Mouse (Mus musculus): ENCODE data around the gene Rrp1.

The Rrp1 gene

GRCm38 (mm10) chr10:78412319-78413151 lies at the start of gene Rrp1:
TSS of gene Rrp1 (minus strand) at chr10:78413043.
- DNase-seq: peak; percentile 98

GRCm38 (mm10) chr10:78461767-78462166 lies 48.9 kb upstream of the Rrp1 start:
- peak; percentile 58 for DNase-seq

GRCm38 (mm10) chr10:78460463-78460862 lies 47.6 kb upstream of the Rrp1 start:
- DNase-seq: no peak

DNA sequence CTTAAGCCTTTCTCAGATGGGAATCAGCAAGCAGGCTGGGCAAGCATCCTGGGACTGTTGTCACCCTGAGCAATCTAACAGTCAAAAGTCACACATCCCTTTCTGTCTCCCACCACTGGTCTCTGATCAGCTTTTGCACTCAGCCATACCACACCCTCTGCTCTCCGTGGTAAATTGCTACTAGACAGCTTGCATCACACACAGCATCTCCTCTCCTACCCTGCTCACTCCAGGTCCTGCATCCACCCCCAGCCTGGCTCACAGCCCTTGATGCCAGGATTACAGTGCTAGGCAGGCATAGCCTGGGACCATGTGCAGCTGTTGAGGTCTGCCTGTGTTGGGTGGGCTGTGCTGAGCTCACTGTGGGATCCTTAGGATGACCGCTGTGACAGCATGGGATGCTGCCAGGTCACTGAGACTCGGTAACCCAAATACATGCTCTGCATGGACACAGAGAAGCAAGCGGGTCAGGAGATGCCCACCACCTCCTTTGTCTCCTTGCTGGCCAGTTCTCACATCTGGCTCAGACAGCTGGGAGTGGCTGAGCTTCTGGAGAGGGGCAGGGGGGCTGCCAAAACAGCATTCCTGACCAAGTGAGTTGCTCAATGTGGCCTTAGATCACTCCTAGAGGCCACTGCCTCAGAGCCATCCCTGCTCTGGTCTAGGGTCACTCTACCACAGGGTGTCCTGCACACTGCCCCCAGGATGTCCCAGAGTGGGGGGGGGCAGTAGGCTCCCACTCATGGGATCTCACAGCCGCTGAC lies 45.7 kb upstream of the Rrp1 start:
- DNase-seq: no peak

DNA sequence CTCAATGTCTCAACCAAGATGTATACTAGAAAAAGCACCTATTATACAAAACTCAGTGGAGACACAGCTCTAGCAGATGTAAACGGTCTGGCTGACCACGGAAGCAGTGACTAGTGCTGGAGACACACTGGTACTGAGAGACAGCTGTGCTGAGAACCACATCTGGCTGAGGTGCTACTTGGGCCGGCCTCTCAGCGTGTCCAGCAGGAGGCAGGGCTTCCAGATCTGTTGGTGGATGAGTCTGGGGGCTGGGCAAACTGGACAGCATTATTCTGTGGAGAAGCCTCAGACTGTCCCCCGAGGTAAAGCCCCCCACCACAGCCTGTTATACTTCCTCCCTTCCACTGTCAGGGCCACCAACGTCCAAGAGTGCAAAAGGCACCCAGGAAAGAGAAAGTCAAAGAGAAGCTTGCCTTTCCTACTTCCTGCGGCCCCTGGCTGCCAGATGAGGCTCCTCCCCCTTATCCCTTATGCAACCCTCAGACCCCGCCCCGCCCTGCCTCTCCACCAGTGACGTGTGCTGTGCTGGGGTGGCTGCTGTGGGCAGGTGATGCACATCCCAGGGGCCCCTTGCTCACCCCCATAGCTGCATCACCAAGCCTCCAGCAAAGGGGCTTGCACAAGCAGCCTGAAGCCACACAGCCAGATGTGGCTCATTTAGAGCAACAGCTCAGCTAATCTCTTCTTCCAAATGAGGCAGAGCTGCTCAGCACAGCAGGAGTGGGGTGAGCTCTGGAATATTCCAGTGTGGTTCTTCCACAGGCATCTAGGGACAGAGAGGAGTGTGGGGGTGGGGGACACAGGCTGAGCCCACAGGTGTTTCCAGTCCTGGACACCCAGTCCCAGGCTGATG lies 44.9 kb upstream of the Rrp1 start:
- DNase-seq: no peak

GRCm38 (mm10) chr10:78456696-78457095 lies 43.9 kb upstream of the Rrp1 start:
- no peak for DNase-seq

- no peak for DNase-seq
Measured at GRCm38 (mm10) chr10:78452641-78453040, 39.8 kb upstream of the Rrp1 start.

GRCm38 (mm10) chr10:78450761-78451160 lies 37.9 kb upstream of the Rrp1 start:
- DNase-seq: no peak

- no peak for DNase-seq
Measured at GRCm38 (mm10) chr10:78447396-78447795, 34.6 kb upstream of the Rrp1 start.

DNA sequence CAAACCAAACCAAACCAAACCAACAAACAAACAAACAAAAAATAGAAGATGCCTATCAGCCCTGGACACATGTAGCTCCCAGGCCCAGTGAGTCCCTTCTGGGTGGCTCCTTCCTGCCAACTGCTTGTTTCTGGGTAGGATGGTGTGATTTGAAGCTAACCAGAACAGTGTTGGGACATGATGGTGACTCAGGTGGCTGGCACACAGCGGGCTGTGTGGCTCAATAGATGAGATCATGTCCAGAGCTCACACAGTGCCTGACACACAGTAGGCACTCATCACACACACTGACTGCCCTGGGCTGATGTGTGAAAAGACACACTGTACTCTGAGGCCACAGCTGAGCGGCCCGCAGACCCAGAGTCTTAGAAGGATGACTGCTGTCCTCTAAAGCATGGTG lies 33.4 kb upstream of the Rrp1 start:
- no peak for DNase-seq

DNA sequence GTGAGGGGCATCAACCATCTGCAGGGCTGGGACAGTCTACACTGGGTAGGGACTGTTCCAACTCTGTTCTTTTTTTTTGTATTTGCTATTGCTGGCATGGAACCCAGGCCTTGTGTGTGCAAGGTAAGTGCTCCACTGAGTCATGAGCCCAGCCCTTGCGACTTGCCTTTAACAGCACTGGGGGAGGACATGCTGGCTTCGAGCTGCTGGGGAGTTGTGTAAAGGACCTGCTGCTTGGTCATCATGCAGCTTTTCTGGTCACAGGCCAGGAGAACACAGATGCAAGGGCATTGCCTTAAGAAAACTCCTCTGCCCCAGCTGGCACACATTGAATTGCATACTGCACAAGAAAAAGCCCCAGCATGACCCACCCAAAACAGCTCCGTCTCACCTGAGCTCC lies 29.4 kb upstream of the Rrp1 start:
- DNase-seq: no peak

DNA sequence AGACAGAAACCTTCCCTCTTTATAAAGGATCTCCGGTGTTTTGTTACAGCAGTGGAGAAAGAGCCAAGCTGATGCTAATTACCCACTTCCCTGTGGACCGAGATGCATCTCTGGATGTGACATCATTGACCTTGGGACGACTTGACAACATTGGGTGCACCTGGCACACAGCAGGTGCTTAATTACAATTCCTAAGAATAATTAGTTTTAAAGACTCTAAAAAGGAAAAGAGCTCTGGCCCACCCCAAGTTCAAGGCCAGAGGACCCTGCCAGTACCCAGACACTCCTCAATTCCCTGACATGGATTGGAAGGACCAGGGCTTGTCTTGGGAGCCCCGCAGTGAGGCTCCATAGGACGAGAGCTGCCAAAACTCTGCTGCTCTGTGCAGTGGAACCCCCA lies 28.8 kb upstream of the Rrp1 start:
- DNase-seq: no peak

GRCm38 (mm10) chr10:78440812-78441211 lies 28.0 kb upstream of the Rrp1 start:
- no peak for DNase-seq

DNA sequence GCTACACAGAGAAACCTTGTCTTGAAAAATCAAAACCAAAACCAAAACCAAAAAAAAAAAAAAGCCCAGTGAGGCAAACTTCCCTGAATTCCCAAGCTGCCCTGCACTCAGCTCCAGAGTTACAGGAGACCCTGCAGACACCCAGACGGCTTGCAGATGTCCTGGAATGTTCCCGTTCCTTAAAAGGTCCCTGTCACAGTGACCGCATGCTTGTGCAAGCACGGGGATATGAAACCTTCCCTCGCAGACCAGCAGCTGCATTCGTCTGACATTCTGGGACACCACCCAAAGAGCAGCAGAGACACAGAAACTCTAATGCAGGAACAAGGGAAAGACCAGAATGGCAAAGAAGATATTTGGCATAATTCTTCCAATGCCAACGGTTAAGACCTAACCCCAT lies 27.1 kb upstream of the Rrp1 start:
- no peak for DNase-seq

- no peak for DNase-seq
Measured at GRCm38 (mm10) chr10:78439550-78439949, 26.7 kb upstream of the Rrp1 start.

DNA sequence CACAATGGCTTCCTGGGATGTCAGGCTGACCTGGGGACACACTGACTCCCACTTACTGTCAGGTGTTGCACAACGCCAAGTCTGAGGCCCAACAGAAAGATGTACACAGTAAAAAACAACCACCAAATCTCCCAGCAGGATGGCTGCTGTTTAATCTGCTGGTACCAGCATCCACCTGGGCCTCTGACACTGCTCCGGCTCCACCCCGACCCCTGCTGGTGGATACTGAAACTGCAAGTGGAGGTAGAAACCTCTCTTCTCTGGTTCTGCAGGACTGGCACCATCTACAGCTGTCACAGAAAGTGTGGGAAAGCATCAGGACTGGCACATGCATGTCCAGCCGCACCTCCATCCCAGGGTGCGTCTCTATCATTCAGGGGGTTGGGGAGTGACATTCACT lies 25.3 kb upstream of the Rrp1 start:
- DNase-seq: peak; percentile 79

- DNase-seq: no peak
Measured at GRCm38 (mm10) chr10:78432853-78433252, 20.0 kb upstream of the Rrp1 start.

- DNase-seq: no peak
Measured at GRCm38 (mm10) chr10:78429776-78430175, 16.9 kb upstream of the Rrp1 start.

DNA sequence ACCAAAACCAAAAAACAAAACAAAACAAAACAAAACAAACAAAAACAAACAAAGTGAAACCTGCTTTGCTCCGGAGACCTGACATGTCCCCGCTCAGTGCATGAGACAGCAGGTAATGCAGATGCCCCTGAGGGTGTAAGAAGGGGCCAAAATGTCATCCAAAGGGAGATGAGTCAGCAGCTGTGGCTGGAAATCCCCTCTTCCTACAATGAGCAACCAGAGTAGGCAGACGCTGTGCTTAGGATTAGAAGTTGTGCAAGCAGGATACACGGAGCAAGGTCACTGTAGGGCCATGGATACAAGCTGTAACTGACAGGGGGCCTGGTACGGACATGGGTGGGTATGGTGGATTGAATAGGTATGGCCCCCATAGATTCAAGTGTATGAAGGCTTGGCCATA lies 16.3 kb upstream of the Rrp1 start:
- no peak for DNase-seq

DNA sequence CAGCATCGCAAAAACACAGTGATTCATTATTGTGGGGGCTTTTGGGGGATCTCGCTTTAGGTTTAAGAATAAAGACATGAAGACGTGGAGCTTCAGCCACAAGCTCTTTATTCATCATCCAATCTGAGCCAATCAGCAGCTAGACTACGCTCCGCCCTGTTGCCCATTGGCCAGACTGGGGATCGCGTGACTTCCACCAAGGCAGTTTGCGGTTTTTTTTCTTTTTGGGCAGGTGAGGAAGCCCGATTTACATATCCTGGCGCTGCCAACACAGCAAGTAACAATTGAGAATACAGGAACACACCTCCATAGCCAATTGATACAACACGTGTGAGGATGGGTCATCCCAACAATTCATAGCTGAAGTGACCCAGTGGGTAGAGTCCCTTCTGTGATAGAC lies 15.2 kb upstream of the Rrp1 start:
- no peak for DNase-seq

DNA sequence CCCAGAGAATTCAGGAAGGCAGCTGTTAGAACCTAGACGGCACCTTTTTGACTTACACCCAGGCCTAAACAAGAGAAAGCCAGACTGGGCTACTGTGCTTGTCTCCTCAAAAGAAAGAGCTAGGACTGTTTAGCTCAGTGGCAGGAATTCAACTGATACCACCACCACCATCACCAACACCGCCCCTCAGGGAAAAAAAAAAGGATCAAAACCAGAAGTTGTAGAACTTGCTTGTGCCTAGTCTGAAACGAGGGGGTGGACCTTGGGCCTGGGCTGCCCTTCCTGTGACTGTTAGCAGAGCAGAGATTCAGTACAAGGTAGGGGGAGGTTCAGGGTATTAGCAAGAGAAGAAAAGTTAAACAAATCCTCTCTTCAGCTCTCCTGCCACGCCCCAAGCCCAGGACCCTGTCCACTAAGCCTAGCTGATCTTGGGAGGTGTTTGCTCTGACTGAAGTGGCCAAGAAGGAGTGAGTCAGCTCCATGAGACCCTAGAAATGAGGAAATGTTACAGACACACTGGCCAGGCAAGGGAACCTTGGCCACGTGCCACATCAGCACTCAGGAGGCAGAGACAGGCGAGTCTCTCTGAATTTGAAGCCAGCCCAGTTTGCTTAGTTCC lies 13.4 kb upstream of the Rrp1 start:
- DNase-seq: peak; percentile 50

- peak; percentile 88 for DNase-seq
Measured at GRCm38 (mm10) chr10:78425181-78426041, 12.6 kb upstream of the Rrp1 start, which contains the start of gene Cstb. TSS of gene Cstb (plus strand) at chr10:78425669.

All from cerebellum, adult 9-11 months (tissue).